Comparison of ENCODE assay signal across 8 mouse cellular contexts in the genomic region with DNA sequence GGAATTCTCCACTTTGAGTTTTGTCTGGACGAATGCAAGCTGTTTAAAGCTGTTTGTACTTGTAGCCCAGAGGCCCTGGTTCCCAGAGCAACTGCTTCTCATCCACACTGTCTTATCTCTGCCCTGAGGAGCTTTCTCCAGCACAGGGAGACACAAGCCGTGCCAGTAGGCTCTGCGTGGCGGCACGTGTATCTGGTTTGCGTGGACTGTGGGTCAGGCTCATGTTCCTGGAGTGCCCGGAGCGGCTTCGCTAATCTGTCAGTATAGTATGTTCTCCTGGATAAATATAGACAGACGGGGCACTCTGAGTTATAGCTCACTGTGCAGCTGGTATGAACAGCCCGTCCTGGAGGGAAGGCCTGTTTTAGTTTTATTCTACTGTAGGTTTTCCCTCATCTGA.
DNase-seq lines count a peak whose midpoint lies in the region; ATAC-seq and TF ChIP-seq lines count a peak whose summit lies in the region.

No protein-coding gene starts in this region.

- no peak for TF ChIP-seq POLR2A in kidney, adult 2 months (IDR thresholded peaks at IDR 0.05; ENCODE audit: low read depth, low read length)
- peak; percentile 51 for TF ChIP-seq POLR2A in heart, adult 2 months (IDR thresholded peaks at IDR 0.05; ENCODE audit: insufficient read depth, low read depth, low read length)

- no peaks in the 10 kb centered on the region for H3K36me3 ChIP-seq in kidney, adult 2 months (ENCODE audit: control insufficient read depth, insufficient read depth, low read length)
- H3K36me3 ChIP-seq in heart, adult 2 months (ENCODE audit: control insufficient read depth, insufficient read depth, low read length), result peaks cover 6% of the 10 kb centered on the region; the same call in 1 of the 2 replicates
- H3K36me3 ChIP-seq in midbrain, embryonic 16.5 days (ENCODE audit: control insufficient read depth, insufficient read depth, low read length), result no peaks in the 10 kb centered on the region

- no peak overlapping the region for H3K4me3 ChIP-seq in kidney, adult 2 months (ENCODE audit: insufficient read depth, low read depth, low read length)
- no peak overlapping the region for H3K4me3 ChIP-seq in brown adipose tissue, adult 24 weeks (ENCODE audit: insufficient read depth, low read depth, low read length)
- H3K4me3 ChIP-seq in heart, adult 2 months, result peak overlapping the region; percentile 47
- no peak overlapping the region for H3K4me3 ChIP-seq in midbrain, embryonic 16.5 days (ENCODE audit: low read depth, low read length)

- 64% methylated on average over 11 of the region's 11 CpGs for WGBS in kidney, adult 2 months
- WGBS in heart, adult 2 months, result 34% methylated on average over 11 of the region's 11 CpGs
- 81% methylated on average over 11 of the region's 11 CpGs for whole genome bisulfite sequencing in midbrain, embryonic 16.5 days

- peaks cover 13% of the 10 kb centered on the region for H3K79me2 ChIP-seq in heart, adult 2 months (replicated peaks; ENCODE audit: control insufficient read depth, insufficient read depth, low read length)

- TF ChIP-seq CTCF in kidney, adult 2 months (conservative IDR thresholded peaks at IDR 0.05; ENCODE audit: insufficient read depth, insufficient read length, low read depth, low read length), result no peak
- no peak for TF ChIP-seq CTCF in heart, adult 2 months (IDR thresholded peaks at IDR 0.05)

- DNase-seq in kidney, adult 2 months, result no peak
- no peak for DNase-seq in kidney, postnatal 25 days
- DNase-seq in heart, adult 2 months, result peak; percentile 62 to 75
- peak; percentile 31 to 41 for DNase-seq in layer of hippocampus, adult 8-10 months (ENCODE audit: low spot score in 2 of 2)

- ATAC-seq in megakaryocyte progenitor cell, adult 5-6 weeks (replicated peaks; ENCODE audit: poor library complexity), result no peak
- no peak for ATAC-seq in midbrain, embryonic 16.5 days
- no peak for ATAC-seq in monocyte, adult 5-6 weeks (replicated peaks; ENCODE audit: insufficient number of reproducible peaks, low FRiP score, low TSS enrichment, poor library complexity, severe bottlenecking)

- TF ChIP-seq EP300 in heart, adult 2 months (IDR thresholded peaks at IDR 0.05; ENCODE audit: insufficient read depth, low read depth, low read length), result peak; percentile 83

- peak overlapping the region; percentile 43; the same call in 1 of the 2 replicates for H3K27ac ChIP-seq in kidney, adult 2 months (ENCODE audit: insufficient read depth, low read depth, low read length)
- peak overlapping the region; percentile 71 for H3K27ac ChIP-seq in brown adipose tissue, adult 24 weeks (replicated peaks; ENCODE audit: low read depth, low read length)
- peak overlapping the region; percentile 90 for H3K27ac ChIP-seq in heart, adult 2 months
- no peak overlapping the region for H3K27ac ChIP-seq in midbrain, embryonic 16.5 days (ENCODE audit: low read length)

- intact Hi-C loops in heart, adult 2 months (cut with DNase I), result loop anchor here (2.0 kb wide), 1 partner anchor 38 kb away; no protein-coding TSS in a partner anchor

- H3K9ac ChIP-seq in heart, adult 2 months (ENCODE audit: low read depth, low read length), result peak overlapping the region; percentile 22
- H3K9ac ChIP-seq in midbrain, embryonic 16.5 days (ENCODE audit: low read depth, low read length), result no peak overlapping the region

- H3K4me2 ChIP-seq in midbrain, embryonic 16.5 days (ENCODE audit: low read length), result no peak overlapping the region

- H3K27me3 ChIP-seq in kidney, adult 2 months (replicated peaks; ENCODE audit: control insufficient read depth, insufficient read depth, low read length), result no peaks in the 10 kb centered on the region
- no peaks in the 10 kb centered on the region for H3K27me3 ChIP-seq in heart, adult 2 months (ENCODE audit: control insufficient read depth, insufficient read depth, low read length)
- no peaks in the 10 kb centered on the region for H3K27me3 ChIP-seq in midbrain, embryonic 16.5 days (ENCODE audit: control insufficient read depth, insufficient read depth, low read depth, low read length)

- no peaks in the 10 kb centered on the region for H3K4me1 ChIP-seq in kidney, adult 2 months (ENCODE audit: control insufficient read depth, insufficient read depth, low read length)
- H3K4me1 ChIP-seq in brown adipose tissue, adult 24 weeks (ENCODE audit: control insufficient read depth, insufficient read depth, insufficient read length, low read length), result peaks cover 17% of the 10 kb centered on the region
- H3K4me1 ChIP-seq in heart, adult 2 months (ENCODE audit: control insufficient read depth, insufficient read depth, low read length), result peaks cover 12% of the 10 kb centered on the region
- H3K4me1 ChIP-seq in midbrain, embryonic 16.5 days (ENCODE audit: control insufficient read depth, insufficient read depth, low read length), result no peaks in the 10 kb centered on the region

- H3K9me3 ChIP-seq in midbrain, embryonic 16.5 days (replicated peaks; ENCODE audit: control insufficient read depth, low read length, poor library complexity, severe bottlenecking), result no peaks in the 10 kb centered on the region

Comparison
In these comparisons a context has a peak if more than half of its experiments do, and no peak if none do; other contexts are left out.
1. DNase-seq: peak in heart, adult 2 months (2 of 2) and layer of hippocampus, adult 8-10 months (2 of 2); none in kidney, adult 2 months (single experiment) and kidney, postnatal 25 days (0 of 2).